Mouse (Mus musculus): ENCODE data around the gene Apoa1. TPM values are rescaled to one million over a fixed set of nuclear protein-coding genes. Genes with fewer than 3 reads are reported as not detected.

The Apoa1 gene
- total and polyA plus RNA-seq, 3 experiments: 1.8 to 16.1 TPM; not detected in 1

DNA sequence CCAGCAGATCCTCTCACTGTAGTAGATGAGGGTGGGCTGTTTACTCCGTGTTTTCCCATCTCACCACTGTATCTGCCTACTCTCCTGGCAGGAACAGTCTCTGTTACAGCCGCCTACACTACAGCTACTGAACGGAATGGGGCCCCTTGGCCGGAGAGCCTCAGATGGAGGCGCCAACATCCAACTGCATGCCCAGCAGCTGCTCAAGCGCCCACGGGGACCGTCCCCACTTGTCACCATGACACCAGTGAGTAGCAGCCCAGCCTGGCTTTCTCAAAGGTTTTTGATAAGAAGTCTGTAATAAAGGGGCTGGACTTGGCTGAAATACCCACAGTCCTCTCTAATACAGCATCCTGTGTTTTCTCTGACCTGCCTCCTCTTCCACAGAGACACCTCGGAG lies 29.9 kb upstream of the Apoa1 start:
- Histone ChIP-seq H3K27me3 (ENCODE audit: control insufficient read depth in 1 of 2, insufficient read depth in 2 of 2, low read length in 2 of 2) (no peaks in the 10 kb centered on the region), H3K9ac (ENCODE audit: control insufficient read depth, low read depth, low read length, poor library complexity, severe bottlenecking) (no peak overlapping the region), H3K9me3 (replicated peaks; ENCODE audit: insufficient read depth, low read length) (no peaks in the 10 kb centered on the region), H3K4me1 (ENCODE audit: control insufficient read depth in 1 of 2, insufficient read depth in 2 of 2, low read length in 2 of 2) (no peaks in the 10 kb centered on the region), H3K79me2 (ENCODE audit: control insufficient read depth, insufficient read depth, low read length, poor library complexity) (no peaks in the 10 kb centered on the region), H3K4me3 (ENCODE audit: control insufficient read depth in 1 of 2, insufficient read depth in 1 of 2, low read depth in 2 of 2, low read length in 2 of 2) (no peak overlapping the region), H3K27ac (ENCODE audit: control insufficient read depth, low read depth, low read length) (no peak overlapping the region), H3K36me3 (ENCODE audit: control insufficient read depth in 1 of 2, insufficient read depth in 2 of 2, low read length in 2 of 2) (peaks cover 0 to 19% of the 10 kb centered on the region in 2 experiments; a peak in 2 of 4 replicates)
- no peak for TF ChIP-seq POLR2A (IDR thresholded peaks at IDR 0.05; ENCODE audit: control insufficient read depth in 1 of 2, insufficient read depth in 1 of 2, low read depth in 1 of 2, low read length in 2 of 2, poor library complexity in 1 of 2)
- no peak for TF ChIP-seq UBTF (IDR thresholded peaks at IDR 0.05; ENCODE audit: borderline replicate concordance, insufficient read depth, low read depth, low read length)
- TF ChIP-seq KAT2A (conservative IDR thresholded peaks at IDR 0.05; ENCODE audit: low read depth, low read length): no peak
- TF ChIP-seq TCF12 (IDR thresholded peaks at IDR 0.05; ENCODE audit: low read depth, low read length): no peak
- no peak for TF ChIP-seq E2F4 (IDR thresholded peaks at IDR 0.05; ENCODE audit: borderline replicate concordance, low read depth, low read length)
- no peak for TF ChIP-seq BHLHE40 (IDR thresholded peaks at IDR 0.05; ENCODE audit: borderline replicate concordance, low read depth, low read length)
- no peak for TF ChIP-seq TAL1 (IDR thresholded peaks at IDR 0.05; ENCODE audit: low read length)
- TF ChIP-seq GABPA (IDR thresholded peaks at IDR 0.05; ENCODE audit: low read depth, low read length): no peak
- no peak for TF ChIP-seq MEF2A (IDR thresholded peaks at IDR 0.05; ENCODE audit: extremely low read depth, insufficient replicate concordance, low read depth, low read length, poor library complexity, severe bottlenecking)
- TF ChIP-seq POLR2AphosphoS2 (IDR thresholded peaks at IDR 0.05; ENCODE audit: low read length): no peak
- no peak for TF ChIP-seq USF1 (IDR thresholded peaks at IDR 0.05; ENCODE audit: low read depth, low read length)
- DNase-seq (ENCODE audit: low read depth, low spot score): no peak

DNA sequence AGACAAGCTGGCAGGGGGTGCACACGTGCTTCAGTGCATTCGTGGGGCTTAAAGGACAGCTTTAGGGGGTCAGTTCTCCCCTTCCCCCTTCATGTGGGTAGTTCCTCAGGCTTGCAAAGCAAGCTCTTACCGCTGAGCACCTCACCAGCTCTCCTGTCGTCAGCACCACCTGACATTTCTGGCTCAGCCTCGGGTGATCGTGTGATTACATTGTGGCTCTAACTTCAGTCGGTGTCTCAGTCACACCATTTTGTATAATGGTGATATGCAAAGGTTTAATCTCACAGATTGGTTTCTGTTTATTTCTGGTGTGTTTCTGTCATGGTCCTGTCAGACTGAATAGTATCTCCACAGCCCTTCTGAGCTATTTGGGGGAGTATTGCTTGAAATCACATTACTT lies 29.4 kb upstream of the Apoa1 start:
- H3K79me2 ChIP-seq (ENCODE audit: control insufficient read depth, insufficient read depth, low read length, poor library complexity): no peaks in the 10 kb centered on the region
- H3K4me3 ChIP-seq (ENCODE audit: control insufficient read depth in 1 of 2, insufficient read depth in 1 of 2, low read depth in 2 of 2, low read length in 2 of 2): no peak overlapping the region
- no peaks in the 10 kb centered on the region for H3K9me3 ChIP-seq (replicated peaks; ENCODE audit: insufficient read depth, low read length)
- no peak for DNase-seq (ENCODE audit: low read depth, low spot score)
- H3K27me3 ChIP-seq (ENCODE audit: control insufficient read depth in 1 of 2, insufficient read depth in 2 of 2, low read length in 2 of 2): no peaks in the 10 kb centered on the region
- H3K27ac ChIP-seq (ENCODE audit: control insufficient read depth, low read depth, low read length): no peak overlapping the region
- peaks cover 0 to 19% of the 10 kb centered on the region in 2 experiments; a peak in 2 of 4 replicates for H3K36me3 ChIP-seq (ENCODE audit: control insufficient read depth in 1 of 2, insufficient read depth in 2 of 2, low read length in 2 of 2)
- TF ChIP-seq SMC3 (IDR thresholded peaks at IDR 0.05; ENCODE audit: low read depth, low read length) (no peak), CTCF (IDR thresholded peaks at IDR 0.05 in 2 of 3, conservative IDR thresholded peaks at IDR 0.05 in 1 of 3; ENCODE audit: control insufficient read depth in 1 of 3, insufficient read depth in 1 of 3, low read depth in 2 of 3, low read length in 3 of 3, poor library complexity in 1 of 3, severe bottlenecking in 1 of 3) (no peak), TCF12 (IDR thresholded peaks at IDR 0.05; ENCODE audit: low read depth, low read length) (no peak), MAX (IDR thresholded peaks at IDR 0.05; ENCODE audit: low read length) (no peak)
- no peak overlapping the region for H3K9ac ChIP-seq (ENCODE audit: control insufficient read depth, low read depth, low read length, poor library complexity, severe bottlenecking)
- no peaks in the 10 kb centered on the region for H3K4me1 ChIP-seq (ENCODE audit: control insufficient read depth in 1 of 2, insufficient read depth in 2 of 2, low read length in 2 of 2)

DNA sequence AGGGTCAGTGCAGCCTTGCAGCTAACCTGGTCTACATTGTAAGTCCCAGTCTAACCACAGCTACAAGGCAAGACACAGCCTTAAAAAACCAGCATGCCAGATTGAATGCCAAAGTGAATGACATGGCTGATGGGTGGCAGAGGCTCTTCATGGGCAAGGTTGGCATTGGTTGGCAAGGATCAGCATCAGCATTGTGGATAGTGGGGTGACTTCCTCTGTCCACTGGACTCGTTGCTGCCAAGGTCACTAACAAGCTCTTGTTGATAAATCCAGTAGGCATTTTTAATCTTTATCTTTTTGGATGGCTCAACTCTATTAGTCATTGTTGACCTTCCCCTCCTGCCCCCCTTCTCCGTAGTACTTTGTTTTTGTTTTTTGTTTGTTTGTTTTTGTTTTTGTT lies 28.8 kb upstream of the Apoa1 start:
- no peak overlapping the region for H3K9ac ChIP-seq (ENCODE audit: control insufficient read depth, low read depth, low read length, poor library complexity, severe bottlenecking)
- no peak overlapping the region for H3K27ac ChIP-seq (ENCODE audit: control insufficient read depth, low read depth, low read length)
- DNase-seq (ENCODE audit: low read depth, low spot score): no peak
- TF ChIP-seq ETS1 (IDR thresholded peaks at IDR 0.05; ENCODE audit: low read depth, low read length) (no peak), MXI1 (IDR thresholded peaks at IDR 0.05; ENCODE audit: low read depth, low read length) (no peak), POLR2AphosphoS5 (IDR thresholded peaks at IDR 0.05; ENCODE audit: borderline replicate concordance, low read depth, low read length) (no peak), KAT2A (conservative IDR thresholded peaks at IDR 0.05; ENCODE audit: low read depth, low read length) (no peak), POLR2A (IDR thresholded peaks at IDR 0.05; ENCODE audit: control insufficient read depth in 1 of 2, insufficient read depth in 1 of 2, low read depth in 1 of 2, low read length in 2 of 2, poor library complexity in 1 of 2) (no peak), GATA1 (IDR thresholded peaks at IDR 0.05; ENCODE audit: low read depth, low read length) (no peak), UBTF (IDR thresholded peaks at IDR 0.05; ENCODE audit: borderline replicate concordance, insufficient read depth, low read depth, low read length) (no peak), TCF12 (IDR thresholded peaks at IDR 0.05; ENCODE audit: low read depth, low read length) (no peak), ELF1 (IDR thresholded peaks at IDR 0.05; ENCODE audit: low read depth, low read length) (no peak), MAX (IDR thresholded peaks at IDR 0.05; ENCODE audit: low read length) (no peak), TAL1 (IDR thresholded peaks at IDR 0.05; ENCODE audit: low read length) (no peak)
- H3K9me3 ChIP-seq (replicated peaks; ENCODE audit: insufficient read depth, low read length): no peaks in the 10 kb centered on the region
- H3K4me1 ChIP-seq (ENCODE audit: control insufficient read depth in 1 of 2, insufficient read depth in 2 of 2, low read length in 2 of 2): no peaks in the 10 kb centered on the region
- H3K27me3 ChIP-seq (ENCODE audit: control insufficient read depth in 1 of 2, insufficient read depth in 2 of 2, low read length in 2 of 2): no peaks in the 10 kb centered on the region
- H3K79me2 ChIP-seq (ENCODE audit: control insufficient read depth, insufficient read depth, low read length, poor library complexity): no peaks in the 10 kb centered on the region
- H3K4me3 ChIP-seq (ENCODE audit: control insufficient read depth in 1 of 2, insufficient read depth in 1 of 2, low read depth in 2 of 2, low read length in 2 of 2): no peak overlapping the region
- peaks cover 0 to 17% of the 10 kb centered on the region in 2 experiments; a peak in 2 of 4 replicates for H3K36me3 ChIP-seq (ENCODE audit: control insufficient read depth in 1 of 2, insufficient read depth in 2 of 2, low read length in 2 of 2)
